Mouse (Mus musculus) C2C12 (cell line): ENCODE data around the gene Zfp839.

Experiments
- CEBPB ChIP-seq: IDR thresholded peaks from one replicate; pipeline ENCODE4 v1.6.1; 2011; ENCODE audit warnings: low read depth, mild to moderate bottlenecking, control low read depth, moderate library complexity
- CTCF ChIP-seq: IDR thresholded peaks from one replicate; pipeline ENCODE4 v1.5.1; 2011; ENCODE audit not compliant: control insufficient read depth, insufficient read depth, insufficient read length
- FOSL1 ChIP-seq: IDR thresholded peaks from one replicate; pipeline ENCODE4 v1.8.0; 2011; ENCODE audit warnings: mild to moderate bottlenecking, low read length; ENCODE audit not compliant: poor library complexity, insufficient read depth, severe bottlenecking
- MAX ChIP-seq: IDR thresholded peaks from one replicate; pipeline ENCODE4 v1.6.1; 2011; ENCODE audit warnings: mild to moderate bottlenecking, control low read depth
- MYOD1 ChIP-seq: IDR thresholded peaks from one replicate; pipeline ENCODE4 v1.6.1; 2011; ENCODE audit warnings: low read depth; ENCODE audit not compliant: control insufficient read depth, insufficient read length
- USF1 ChIP-seq: IDR thresholded peaks from one replicate; pipeline ENCODE4 v1.6.1; 2011; ENCODE audit warnings: low read depth, mild to moderate bottlenecking, control low read depth, moderate library complexity

DNA sequence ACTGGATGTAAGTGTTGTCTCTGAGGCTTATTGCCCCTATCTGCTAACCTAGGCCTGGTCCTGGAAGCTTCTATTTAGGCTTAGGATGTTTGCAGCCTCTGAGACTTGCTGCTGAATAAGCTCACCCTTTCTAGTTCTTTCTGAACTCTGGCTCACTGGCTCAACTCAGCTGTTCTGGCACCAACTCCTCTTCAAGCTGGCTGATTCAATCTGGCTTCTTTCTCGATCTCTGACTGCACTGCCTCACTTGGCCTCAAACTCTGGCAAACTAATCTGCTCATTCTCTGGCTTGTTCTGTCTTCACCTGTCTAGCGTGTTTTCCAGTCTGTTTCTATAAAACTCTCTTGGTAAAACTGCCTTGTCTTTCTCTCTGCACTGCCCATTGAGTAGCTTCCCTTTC is 25.3 kb downstream of the Zfp839 start:
- TF ChIP-seq CTCF, result no peak
- no peak for TF ChIP-seq MAX
- TF ChIP-seq USF1, result no peak
- no peak for TF ChIP-seq CEBPB
- no peak for TF ChIP-seq MYOD1
- no peak for TF ChIP-seq FOSL1
